Mouse (Mus musculus): ENCODE measurements around the gene Nt5c2. TPM values are rescaled to one million over a fixed set of nuclear protein-coding genes. Genes with fewer than 3 reads are reported as not detected.
"Not testable (repeated sequence)": the region's sequence is repeated elsewhere in the genome, so short reads cannot be mapped to it uniquely, and the experiment has no call there.

Nt5c2 gene
- total RNA-seq, 1 experiment from 2014 or later: 98.9 TPM

DNA sequence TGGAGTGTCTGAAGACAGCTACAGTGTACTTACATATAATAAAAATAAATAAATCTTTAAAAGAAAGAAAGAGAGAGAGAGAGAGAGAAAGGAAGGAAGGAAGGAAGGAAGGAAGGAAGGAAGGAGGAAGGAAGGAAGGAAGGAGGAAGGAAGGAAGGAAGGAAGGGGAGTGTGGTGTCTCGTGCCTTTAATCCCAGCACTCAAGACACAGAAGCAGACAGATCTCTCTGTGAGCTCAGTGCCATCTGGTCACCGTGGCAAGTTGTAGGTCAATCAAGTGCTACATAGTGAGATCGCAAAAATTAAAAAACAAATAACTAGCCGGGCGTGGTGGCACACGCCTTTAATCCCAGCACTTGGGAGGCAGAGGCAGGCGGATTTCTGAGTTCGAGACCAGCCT lies 24.3 kb downstream of the Nt5c2 start:
- not testable (repeated sequence) for ATAC-seq (replicated peaks; ENCODE audit: low read depth, poor library complexity, severe bottlenecking)

- no peak for ATAC-seq (replicated peaks; ENCODE audit: low read depth, poor library complexity, severe bottlenecking)
These were observed 24.8 kb downstream of the Nt5c2 start for GRCm38 (mm10) chr19:46990153-46990518.

GRCm38 (mm10) chr19:46989479-46990152 lies 25.3 kb downstream of the Nt5c2 start:
- ATAC-seq (replicated peaks; ENCODE audit: low read depth, poor library complexity, severe bottlenecking): no peak

DNA sequence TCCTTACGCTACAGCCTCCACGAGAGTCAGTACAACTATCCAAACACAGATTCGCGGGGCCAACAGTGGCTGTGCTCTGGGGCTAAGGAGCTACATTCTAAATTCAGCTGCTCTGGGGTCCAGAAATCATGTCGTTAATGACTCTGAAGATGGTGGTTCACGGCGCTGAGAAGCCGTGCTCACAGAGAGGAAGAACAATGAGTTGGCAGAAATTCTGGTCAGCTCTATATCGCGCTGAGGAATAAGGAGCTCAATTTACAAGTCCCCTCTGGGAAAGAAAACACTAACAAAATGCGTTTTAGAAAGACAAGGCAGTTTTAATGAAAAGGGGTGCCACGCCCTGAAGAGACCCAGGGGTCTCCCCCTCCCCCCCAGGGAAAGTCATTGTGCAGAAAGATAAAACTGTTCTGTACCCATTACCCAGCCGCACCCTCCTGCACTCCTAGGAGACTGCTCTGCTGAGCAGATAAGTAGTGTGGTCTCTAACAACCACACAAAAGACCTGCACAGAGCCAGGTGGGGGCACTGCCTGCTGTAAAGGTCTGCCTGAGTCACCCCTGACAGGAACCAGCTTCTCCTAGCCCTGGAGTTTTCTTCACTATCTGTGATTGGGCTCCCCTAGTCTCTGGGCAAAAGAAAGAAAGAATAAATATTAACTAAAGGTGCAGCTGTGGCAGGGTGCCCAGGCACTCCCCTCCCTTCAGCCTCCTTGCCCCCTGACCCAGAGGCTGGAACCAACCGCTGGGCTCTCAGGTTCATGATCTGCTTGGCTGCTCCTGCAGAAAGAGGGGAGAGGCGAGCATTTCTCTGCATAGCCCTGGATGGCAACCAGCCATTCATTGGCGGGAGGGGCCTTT lies 26.5 kb downstream of the Nt5c2 start:
- ATAC-seq (replicated peaks; ENCODE audit: low read depth, poor library complexity, severe bottlenecking): peak; percentile 58

GRCm38 (mm10) chr19:46987646-46988045 lies 27.3 kb downstream of the Nt5c2 start:
- peak; percentile 26 for ATAC-seq (replicated peaks; ENCODE audit: low read depth, poor library complexity, severe bottlenecking)

DNA sequence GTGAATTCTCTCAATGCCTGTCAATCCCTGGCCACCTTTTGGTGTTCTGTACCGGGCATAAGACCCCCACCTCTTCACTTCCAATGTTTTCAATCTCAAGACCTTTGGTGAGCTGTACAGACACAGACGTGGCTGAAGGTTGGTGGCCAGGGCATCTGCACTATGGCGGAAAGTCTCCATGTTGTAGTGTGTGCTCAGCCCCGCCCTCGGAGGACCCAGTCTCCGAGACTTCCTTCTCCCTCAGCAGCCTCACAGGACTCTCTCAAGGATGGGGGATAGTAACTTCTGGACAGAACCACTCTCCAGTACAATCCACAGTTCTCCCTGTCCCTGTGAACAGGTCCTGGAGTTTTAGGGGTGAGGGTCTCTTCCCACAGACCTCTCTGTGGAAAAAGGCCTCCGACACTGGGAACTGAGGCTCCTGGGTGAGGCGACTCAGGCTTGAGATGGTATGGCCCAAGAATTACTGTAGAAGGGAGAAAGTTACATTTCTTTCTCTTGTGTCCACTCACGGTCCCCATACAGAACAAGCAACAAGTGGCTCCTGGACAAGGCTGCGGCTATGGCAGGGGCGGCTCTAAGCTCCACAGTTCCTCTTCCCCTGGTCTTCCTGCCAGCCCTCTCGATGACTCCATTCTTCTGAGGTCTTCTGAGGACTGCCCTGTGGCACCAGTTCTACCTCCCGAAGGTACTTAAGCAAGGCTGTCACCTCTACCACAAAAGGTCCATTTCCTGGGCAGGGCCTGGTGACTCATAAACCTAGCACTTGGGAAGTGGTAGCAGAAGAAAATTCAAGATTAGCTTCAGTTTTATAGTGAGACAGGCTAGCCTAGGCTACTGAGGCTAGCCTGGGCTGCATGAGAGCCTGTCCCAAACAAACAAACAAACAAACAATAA lies 30.0 kb downstream of the Nt5c2 start:
- ATAC-seq (replicated peaks; ENCODE audit: low read depth, poor library complexity, severe bottlenecking): peak; percentile 19

GRCm38 (mm10) chr19:46983966-46984380 lies 31.0 kb downstream of the Nt5c2 start:
- peak; percentile 43 for ATAC-seq (replicated peaks; ENCODE audit: low read depth, poor library complexity, severe bottlenecking)

DNA sequence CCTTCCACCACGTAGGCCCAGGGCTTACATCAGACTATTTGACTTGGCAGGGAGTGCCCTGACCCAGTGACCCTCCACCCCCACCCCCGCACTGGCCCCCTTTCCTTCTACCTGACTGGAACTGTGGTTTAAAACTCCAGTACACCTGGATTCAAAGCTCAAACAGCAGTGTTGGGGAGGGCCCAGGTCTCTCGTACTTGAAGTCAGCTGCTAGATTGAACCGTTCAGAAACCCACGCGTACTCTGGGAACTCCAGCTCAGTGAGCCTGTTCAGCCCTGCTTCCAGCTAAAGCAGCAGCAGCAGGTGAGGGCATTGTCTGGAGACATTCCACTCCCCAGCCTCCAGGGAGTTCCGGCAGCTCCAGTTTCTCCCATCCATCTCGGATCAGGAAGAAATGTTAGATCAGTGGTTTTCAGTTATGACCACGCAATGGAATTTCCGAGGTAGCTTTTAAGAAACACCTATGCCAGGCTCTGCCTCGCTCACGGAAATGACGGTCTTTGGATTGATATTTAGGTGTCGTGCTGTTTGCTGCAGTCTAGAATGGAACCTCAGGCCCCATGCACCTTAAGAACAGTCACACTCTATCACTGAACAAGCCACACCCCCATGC lies 31.5 kb downstream of the Nt5c2 start:
- ATAC-seq (replicated peaks; ENCODE audit: low read depth, poor library complexity, severe bottlenecking): no peak

DNA sequence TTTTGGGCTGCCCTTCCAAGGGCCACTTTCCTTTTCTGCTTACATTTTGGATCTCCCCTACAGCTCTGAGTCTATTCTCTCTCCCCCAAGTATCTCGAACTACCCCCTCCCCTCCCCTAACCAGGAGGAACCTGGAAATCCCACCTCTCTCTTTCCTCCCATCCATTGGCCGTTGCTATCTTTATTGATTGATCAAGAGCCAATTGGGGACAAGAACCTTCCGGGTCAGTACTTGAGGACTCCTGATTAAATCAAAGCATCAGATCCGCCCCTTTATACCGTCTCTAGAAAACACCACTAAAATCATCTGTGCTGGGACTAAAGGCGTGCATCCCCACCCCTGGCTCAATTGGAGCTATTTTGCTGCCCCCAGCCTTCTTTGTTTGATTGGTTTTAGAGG lies 33.5 kb downstream of the Nt5c2 start:
- no peak for ATAC-seq (replicated peaks; ENCODE audit: low read depth, poor library complexity, severe bottlenecking)

DNA sequence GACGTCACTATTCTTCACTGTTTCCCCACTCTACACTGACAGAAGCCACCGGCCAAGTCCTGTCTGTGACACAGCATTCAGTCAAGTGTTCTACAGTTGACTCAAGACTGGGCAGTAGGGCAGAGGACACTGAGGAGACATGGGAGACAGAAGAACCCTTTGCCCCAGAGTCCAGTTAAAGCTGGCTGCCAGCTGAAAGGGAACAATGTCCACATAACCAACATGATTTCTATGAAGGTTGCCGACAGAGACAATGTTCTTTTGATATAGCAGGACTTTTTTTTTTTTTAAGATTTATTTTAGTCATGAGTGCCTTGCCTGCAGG lies 35.2 kb downstream of the Nt5c2 start:
- no peak for ATAC-seq (replicated peaks; ENCODE audit: low read depth, poor library complexity, severe bottlenecking)

- ATAC-seq (replicated peaks; ENCODE audit: low read depth, poor library complexity, severe bottlenecking): peak; percentile 34
These were observed 35.8 kb downstream of the Nt5c2 start for GRCm38 (mm10) chr19:46978920-46979780.

GRCm38 (mm10) chr19:46978069-46978468 lies 36.9 kb downstream of the Nt5c2 start:
- ATAC-seq (replicated peaks; ENCODE audit: low read depth, poor library complexity, severe bottlenecking): not testable (repeated sequence)

DNA sequence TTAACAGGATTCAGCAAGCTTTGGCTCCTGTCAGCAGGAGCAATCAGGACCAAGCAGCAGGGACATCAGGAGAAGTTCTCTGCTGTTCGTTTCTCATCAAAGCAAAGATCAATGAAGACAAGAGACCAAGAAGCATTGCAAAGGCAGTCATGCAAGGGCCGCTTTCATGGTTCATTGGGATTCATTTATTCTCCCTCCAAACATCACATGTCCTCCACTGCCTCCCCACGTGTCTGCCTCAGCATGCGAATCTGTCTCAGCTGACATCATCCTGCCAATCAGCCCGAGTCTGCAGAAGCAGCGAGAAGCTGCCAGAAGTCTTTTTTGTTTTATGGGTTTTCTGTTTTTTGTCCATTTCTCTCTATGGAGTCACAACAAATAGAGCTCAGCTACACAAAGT lies 37.5 kb downstream of the Nt5c2 start:
- no peak for ATAC-seq (replicated peaks; ENCODE audit: low read depth, poor library complexity, severe bottlenecking)

DNA sequence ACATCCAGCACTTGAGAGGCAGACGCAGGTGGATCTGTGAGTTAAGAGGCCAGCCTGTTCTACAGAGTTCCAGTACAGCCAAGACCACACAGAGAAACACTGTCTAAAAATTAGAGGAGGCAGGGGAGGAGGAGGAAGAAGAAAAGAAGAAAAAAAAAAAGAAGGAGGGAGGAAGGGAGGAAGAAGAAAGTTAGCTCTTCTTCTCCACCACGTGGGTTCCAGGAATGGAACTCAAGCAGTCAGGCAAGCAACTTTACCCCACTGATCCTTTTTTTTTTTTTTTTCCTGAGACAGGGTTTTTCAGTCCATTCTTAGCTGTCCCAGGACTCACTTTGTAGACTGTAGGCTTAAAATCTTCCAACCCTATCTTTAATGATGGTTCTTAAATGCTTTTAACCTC lies 38.2 kb downstream of the Nt5c2 start:
- no peak for ATAC-seq (replicated peaks; ENCODE audit: low read depth, poor library complexity, severe bottlenecking)

DNA sequence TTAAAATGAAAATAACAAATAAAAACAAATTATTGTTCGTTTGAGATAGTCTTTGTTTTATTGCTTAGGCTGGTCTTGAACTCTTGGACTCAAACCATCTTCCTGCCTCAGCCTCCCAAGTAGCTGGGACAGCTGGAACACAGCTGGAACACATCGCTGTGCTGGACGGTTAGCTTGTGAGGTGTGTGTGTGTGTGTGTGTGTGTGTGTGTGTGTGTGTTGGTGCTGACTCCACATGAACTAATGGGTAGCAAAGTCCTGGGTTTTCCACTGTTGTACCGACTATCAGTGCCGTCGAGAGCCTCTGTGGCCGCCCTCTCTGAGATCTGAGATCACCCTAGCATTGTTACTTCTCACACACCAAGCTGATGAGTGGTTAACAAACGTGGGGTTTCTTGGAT lies 39.0 kb downstream of the Nt5c2 start:
- ATAC-seq (replicated peaks; ENCODE audit: low read depth, poor library complexity, severe bottlenecking): no peak

GRCm38 (mm10) chr19:46975565-46975964 lies 39.4 kb downstream of the Nt5c2 start:
- ATAC-seq (replicated peaks; ENCODE audit: low read depth, poor library complexity, severe bottlenecking): no peak

DNA sequence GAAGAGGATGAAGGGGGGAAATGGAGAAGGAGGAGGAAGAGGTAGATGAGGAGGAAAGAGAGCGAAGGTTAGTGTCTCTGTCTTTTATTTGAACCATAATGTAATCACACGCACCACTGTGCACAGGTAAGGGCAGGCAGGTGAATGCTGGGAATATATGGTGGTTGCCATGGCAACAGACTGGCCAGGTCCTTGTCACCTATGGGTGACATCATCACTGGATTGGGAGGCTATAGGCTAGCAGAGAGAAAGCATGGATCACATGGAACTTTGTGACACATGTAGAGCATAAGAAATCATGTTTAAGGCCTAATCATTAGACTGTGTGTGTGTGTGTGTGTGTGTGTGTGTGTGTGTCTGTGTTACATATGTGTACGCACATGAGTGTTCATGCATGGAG lies 42.8 kb downstream of the Nt5c2 start:
- ATAC-seq (replicated peaks; ENCODE audit: low read depth, poor library complexity, severe bottlenecking): no peak

GRCm38 (mm10) chr19:46971712-46972111 lies 43.2 kb downstream of the Nt5c2 start:
- no peak for ATAC-seq (replicated peaks; ENCODE audit: low read depth, poor library complexity, severe bottlenecking)

DNA sequence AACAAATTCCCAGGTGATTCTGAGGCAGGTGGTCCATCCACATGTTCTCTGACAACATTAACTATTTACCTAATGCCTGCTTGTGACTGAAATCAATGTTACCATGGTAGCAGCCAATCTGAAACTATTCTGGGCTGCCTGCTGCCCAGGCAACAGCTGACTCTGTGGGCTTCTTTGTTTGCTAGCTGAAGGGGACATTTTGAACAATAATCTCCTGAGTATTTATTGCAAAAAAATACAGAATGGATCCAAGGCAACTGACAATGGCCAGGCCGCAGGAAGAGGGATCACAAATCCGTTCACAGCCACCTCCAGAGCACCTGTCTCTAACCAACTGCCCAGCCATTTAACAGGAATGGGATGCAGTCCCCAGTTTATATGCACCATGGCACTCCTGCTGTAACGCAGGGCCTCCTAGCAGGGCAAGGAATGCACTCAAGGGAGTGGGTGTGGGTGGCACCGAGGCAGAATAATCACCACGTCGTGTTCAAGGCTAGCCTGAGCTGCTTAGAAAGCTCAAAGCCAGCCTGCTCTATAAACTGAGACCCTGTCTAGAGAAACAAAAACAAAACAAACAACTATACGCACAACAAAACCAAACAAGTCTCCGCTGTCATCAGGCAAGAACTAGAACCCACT lies 43.8 kb downstream of the Nt5c2 start:
- ATAC-seq (replicated peaks; ENCODE audit: low read depth, poor library complexity, severe bottlenecking): no peak

Data from common myeloid progenitor, adult 5-6 weeks (primary cell).